Mouse (Mus musculus) forebrain, postnatal 0 days (tissue): ENCODE data around the gene Slc23a4. TPM values are rescaled to one million over a fixed set of nuclear protein-coding genes. Genes with fewer than 3 reads are reported as not detected.
A peak's percentile ranks its signal among the peaks of the same experiment; 100 is the strongest.

Experiments
- ATAC-seq: fragments of 200-750 bp; cut with Nextera tagmentation; 2 replicates; pipeline ENCODE4 v1.8.0; 2017; ENCODE audit warnings: mild to moderate bottlenecking, moderate library complexity
- DNase-seq: peaks from one replicate; pipeline ENCODE4 v3.0.0-alpha.2; 2015
- H3K27ac ChIP-seq: fragments of 300-500 bp; sonication (generic); 2 replicates; pipeline ENCODE4 v1.5.1; 2014; ENCODE audit warnings: low read depth, mild to moderate bottlenecking, antibody characterized with exemption, low read length, moderate library complexity, mixed read lengths
- H3K27me3 ChIP-seq: fragments of 300-500 bp; sonication (generic); 2 replicates; pipeline ENCODE4 v1.6.1; 2014; ENCODE audit warnings: mild to moderate bottlenecking, low read length, mixed read lengths; ENCODE audit not compliant: insufficient read depth
- H3K36me3 ChIP-seq: fragments of 300-500 bp; sonication (generic); 2 replicates; pipeline ENCODE4 v1.6.1; 2014; ENCODE audit warnings: mild to moderate bottlenecking, moderate library complexity; ENCODE audit not compliant: insufficient read depth
- H3K4me1 ChIP-seq: fragments of 300-500 bp; sonication (generic); 2 replicates; pipeline ENCODE4 v1.6.1; 2014; ENCODE audit warnings: antibody characterized with exemption; ENCODE audit not compliant: insufficient read depth
- H3K4me2 ChIP-seq: fragments of 300-500 bp; sonication (generic); 2 replicates; pipeline ENCODE4 v1.6.1; 2014; ENCODE audit warnings: low read depth, mild to moderate bottlenecking, moderate library complexity
- H3K4me3 ChIP-seq: fragments of 300-500 bp; sonication (generic); 2 replicates; pipeline ENCODE4 v1.5.1; 2014; ENCODE audit warnings: low read depth, low read length, mixed read lengths
- H3K9ac ChIP-seq: fragments of 300-500 bp; sonication (generic); 2 replicates; pipeline ENCODE4 v1.6.1; 2014; ENCODE audit warnings: mild to moderate bottlenecking
- H3K9me3 ChIP-seq: fragments of 300-500 bp; sonication (generic); 2 replicates; pipeline ENCODE4 v1.6.1; 2016; ENCODE audit warnings: low read length
- CTCF ChIP-seq: sonication (generic); IDR thresholded peaks from 2 replicates; pipeline ENCODE4 v1.5.1; 2016; ENCODE audit warnings: antibody characterized with exemption, control low read depth, low read depth
- WGBS: fragments of 180-500 bp; shearing (Covaris S2); extraction: QIAGEN DNeasy Blood & Tissue Kit; methylation state at CpG from one replicate; pipeline ENCODE4 v1.1.7; 2014; 5-methylcytosine and 5-hydroxymethylcytosine counted together
- polyA plus RNA-seq: library from polyadenylated mRNA; unstranded; fragments of >200 nt; fragmentation: Nextera tagmentation; extraction: Ambion mirVana; gene quantifications from 2 replicates; pipeline ENCODE4 v1.2.1, GENCODE M21; 2015
- total RNA-seq: library from RNA; depleted of rRNA; stranded (reverse); fragments of >200 nt; gene quantifications from 2 replicates; pipeline ENCODE4 v1.2.3, GENCODE M21; 2014

The Slc23a4 gene
- total and polyA plus RNA-seq, 2 experiments from 2014 or later = 0.48 to 1.9 TPM

- TF ChIP-seq CTCF = no peak
- no peak overlapping the region for H3K4me3 ChIP-seq
- DNase-seq (no peak), ATAC-seq (no peak)
- no peak overlapping the region for H3K4me2 ChIP-seq
- no peak overlapping the region for H3K9ac ChIP-seq
- WGBS = 97% methylated on average over 5 of the region's 5 CpGs
- no peaks in the 10 kb centered on the region; the same call in 1 of the 2 replicates for H3K36me3 ChIP-seq
- H3K4me1 ChIP-seq = no peaks in the 10 kb centered on the region
- H3K9me3 ChIP-seq = no peaks in the 10 kb centered on the region
- no peaks in the 10 kb centered on the region for H3K27me3 ChIP-seq
- no peak overlapping the region for H3K27ac ChIP-seq
Observed at GRCm38 (mm10) chr6:35016624-35017023, 28.4 kb upstream of the Slc23a4 start.

DNA sequence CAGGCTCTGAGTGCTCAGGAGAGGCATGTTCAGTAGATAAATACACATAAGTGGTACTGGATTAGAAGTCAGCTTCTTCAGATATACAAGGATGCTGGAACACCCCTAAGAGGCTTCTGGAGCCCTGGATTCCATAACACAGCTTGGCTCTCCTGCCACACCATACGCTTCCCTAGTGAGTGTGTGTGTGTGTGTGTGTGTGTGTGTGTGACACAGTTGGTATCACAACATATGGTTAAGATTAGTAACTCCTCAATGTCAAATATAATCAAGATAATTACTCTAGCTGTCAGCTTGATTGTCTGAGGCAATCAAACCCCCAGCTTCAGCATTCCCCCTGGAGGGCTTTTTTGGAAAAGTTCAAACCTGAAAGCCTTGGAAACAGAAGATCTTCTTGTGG, 23.7 kb upstream of the Slc23a4 start:
- Histone ChIP-seq H3K27me3 (no peaks in the 10 kb centered on the region), H3K4me2 (no peak overlapping the region), H3K4me3 (no peak overlapping the region), H3K27ac (no peak overlapping the region), H3K9me3 (no peaks in the 10 kb centered on the region), H3K36me3 (no peaks in the 10 kb centered on the region), H3K9ac (no peak overlapping the region), H3K4me1 (no peaks in the 10 kb centered on the region)
- ATAC-seq (peak; percentile 78; the same call in 1 of the 2 replicates), DNase-seq (peak; percentile 43)
- WGBS = 71% methylated on average over 1 of the region's 1 CpGs
- no peak for TF ChIP-seq CTCF

DNA sequence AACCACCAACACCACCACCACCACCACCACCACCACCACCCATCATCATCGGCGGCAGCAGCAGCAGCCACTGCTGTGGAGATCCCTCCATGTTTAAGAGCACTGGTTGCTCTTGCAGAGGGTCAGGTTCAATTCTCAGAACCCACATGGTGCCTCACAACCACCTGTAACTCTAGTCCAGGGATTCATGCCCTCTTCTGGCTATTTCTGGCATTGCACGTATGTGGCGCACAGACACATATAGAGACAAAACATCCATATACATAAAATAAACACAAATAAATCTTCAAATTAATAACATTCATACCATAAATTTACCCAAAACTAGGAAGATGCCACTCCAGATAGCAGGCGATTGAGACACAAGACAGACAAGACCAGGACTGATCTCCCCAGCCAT, 22.5 kb upstream of the Slc23a4 start:
- TF ChIP-seq CTCF = peak; percentile 25; the same call in 1 of the 2 replicates
- Histone ChIP-seq H3K9me3 (no peaks in the 10 kb centered on the region), H3K27ac (no peak overlapping the region), H3K4me2 (no peak overlapping the region), H3K9ac (no peak overlapping the region), H3K36me3 (no peaks in the 10 kb centered on the region), H3K4me1 (no peaks in the 10 kb centered on the region), H3K4me3 (no peak overlapping the region), H3K27me3 (no peaks in the 10 kb centered on the region)
- ATAC-seq (no peak), DNase-seq (no peak)
- 96% methylated on average over 5 of the region's 5 CpGs for WGBS

GRCm38 (mm10) chr6:35002261-35002669, 14.1 kb upstream of the Slc23a4 start:
- peak overlapping the region; percentile 47 for H3K4me2 ChIP-seq
- peak; percentile 86 for DNase-seq
- no peak overlapping the region for H3K9ac ChIP-seq
- H3K4me3 ChIP-seq = peak overlapping the region; percentile 17; the same call in 1 of the 2 replicates
- TF ChIP-seq CTCF = no peak
- H3K4me1 ChIP-seq = no peaks in the 10 kb centered on the region
- 28% methylated on average over 18 of the region's 18 CpGs for WGBS
- no peaks in the 10 kb centered on the region for H3K27me3 ChIP-seq
- peak; percentile 72 for ATAC-seq
- H3K9me3 ChIP-seq = no peaks in the 10 kb centered on the region
- no peaks in the 10 kb centered on the region for H3K36me3 ChIP-seq
- peak overlapping the region; percentile 35; the same call in 1 of the 2 replicates for H3K27ac ChIP-seq

GRCm38 (mm10) chr6:34999101-34999500, 10.9 kb upstream of the Slc23a4 start:
- peak; percentile 78 for DNase-seq
- no peaks in the 10 kb centered on the region for H3K9me3 ChIP-seq
- H3K27me3 ChIP-seq = no peaks in the 10 kb centered on the region
- WGBS = 13% methylated on average over 4 of the region's 4 CpGs
- H3K27ac ChIP-seq = no peak overlapping the region
- peak overlapping the region; percentile 39 for H3K4me2 ChIP-seq
- no peak overlapping the region for H3K9ac ChIP-seq
- TF ChIP-seq CTCF = peak; percentile 80
- H3K4me1 ChIP-seq = no peaks in the 10 kb centered on the region
- no peak overlapping the region for H3K4me3 ChIP-seq
- no peaks in the 10 kb centered on the region for H3K36me3 ChIP-seq
- peak; percentile 76 for ATAC-seq

- Histone ChIP-seq H3K27ac (no peak overlapping the region), H3K4me3 (no peak overlapping the region), H3K4me1 (no peaks in the 10 kb centered on the region), H3K27me3 (no peaks in the 10 kb centered on the region), H3K9ac (no peak overlapping the region), H3K9me3 (no peaks in the 10 kb centered on the region), H3K36me3 (no peaks in the 10 kb centered on the region), H3K4me2 (no peak overlapping the region)
- DNase-seq (no peak), ATAC-seq (no peak)
- 61% methylated on average over 4 of the region's 4 CpGs for whole genome bisulfite sequencing
- TF ChIP-seq CTCF = no peak
Observed at GRCm38 (mm10) chr6:34996496-34996895, 8.3 kb upstream of the Slc23a4 start.

DNA sequence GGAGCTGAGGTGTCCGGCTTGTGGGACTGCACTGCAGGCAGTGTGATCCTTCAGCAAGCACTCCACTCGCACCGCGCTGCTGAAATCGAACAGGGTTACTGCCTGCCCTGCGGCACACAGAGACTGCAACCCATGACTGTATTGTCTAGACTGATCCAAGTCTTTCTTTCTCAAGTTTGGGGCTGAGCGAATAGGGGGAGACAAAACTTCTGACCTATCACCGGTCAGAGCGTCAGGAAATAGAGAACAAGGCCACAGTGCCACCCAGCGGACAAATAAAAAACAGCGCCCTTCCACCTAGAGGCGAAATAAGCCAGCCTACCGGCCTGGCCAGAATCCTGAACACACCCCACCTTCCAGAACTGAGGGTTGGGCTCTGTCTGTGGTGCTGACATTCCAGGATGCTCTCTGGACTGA, 7.1 kb upstream of the Slc23a4 start:
- Histone ChIP-seq H3K4me3 (no peak overlapping the region), H3K9me3 (no peaks in the 10 kb centered on the region), H3K27me3 (no peaks in the 10 kb centered on the region), H3K27ac (no peak overlapping the region), H3K4me1 (no peaks in the 10 kb centered on the region), H3K36me3 (no peaks in the 10 kb centered on the region), H3K4me2 (peak overlapping the region; percentile 19), H3K9ac (no peak overlapping the region)
- ATAC-seq = peak; percentile 71
- DNase-seq = peak; percentile 85
- 4% methylated on average over 13 of the region's 13 CpGs for WGBS
- TF ChIP-seq CTCF = peak; percentile 89

DNA sequence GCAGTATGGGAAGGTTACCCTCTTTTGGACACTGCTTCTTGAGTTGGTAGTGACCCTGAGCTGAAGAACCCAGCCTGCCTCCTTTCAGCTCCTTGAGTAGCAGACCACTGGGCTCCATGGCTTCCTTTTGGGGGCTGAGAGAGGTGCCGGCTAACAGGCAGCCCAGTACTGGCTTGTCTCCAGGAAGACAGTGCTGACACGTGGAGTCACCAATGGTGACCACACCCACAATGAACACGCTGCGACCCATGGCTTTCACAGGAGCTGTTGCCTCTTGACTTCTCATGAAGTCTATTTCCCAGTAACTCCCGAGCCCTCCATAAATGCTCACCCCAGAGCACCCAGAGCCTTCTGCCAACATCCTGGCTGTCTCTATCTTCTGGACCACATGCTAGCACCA, 6.5 kb upstream of the Slc23a4 start:
- no peak for TF ChIP-seq CTCF
- DNase-seq (no peak), ATAC-seq (no peak)
- Histone ChIP-seq H3K4me1 (no peaks in the 10 kb centered on the region), H3K36me3 (no peaks in the 10 kb centered on the region), H3K4me2 (no peak overlapping the region), H3K27me3 (no peaks in the 10 kb centered on the region), H3K9ac (no peak overlapping the region), H3K27ac (no peak overlapping the region), H3K9me3 (no peaks in the 10 kb centered on the region), H3K4me3 (no peak overlapping the region)
- 70% methylated on average over 5 of the region's 5 CpGs for WGBS
